9 mouse cellular contexts compared by ENCODE assay signal in the genomic region with DNA sequence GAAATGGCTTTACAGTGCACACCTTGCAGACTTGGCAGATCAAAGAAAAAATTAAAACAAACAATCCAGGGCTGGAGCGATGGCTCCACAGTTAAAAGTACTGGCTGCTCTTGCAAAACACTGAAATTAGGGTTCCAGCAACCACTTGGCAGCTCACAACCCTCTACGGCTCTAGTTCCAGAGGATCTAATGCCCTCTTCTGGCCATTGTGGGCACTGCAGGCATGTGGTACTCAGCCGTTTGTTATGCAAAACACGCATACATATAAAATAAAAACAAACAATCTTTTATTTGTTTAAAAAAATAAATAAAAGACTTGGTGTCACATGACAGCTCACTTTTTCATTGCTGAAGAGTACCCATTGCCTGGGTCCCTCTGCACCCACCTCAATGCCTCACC. TPM values are rescaled to one million over a fixed set of nuclear protein-coding genes. Genes with fewer than 3 reads are reported as not detected.
A peak's percentile ranks its signal among the peaks of the same experiment; 100 is the strongest.
DNase-seq lines count a peak whose midpoint lies in the region; ATAC-seq and TF ChIP-seq lines count a peak whose summit lies in the region.
"Had no signal": no experiment of that assay in that cellular context is flagged by ENCODE, and none has a peak within 500 bp of the region (broad histone marks: within the 10 kb centered on the region; RNA-seq: fewer than 3 reads in every experiment).

No protein-coding gene starts in this region.

- WGBS in stomach, postnatal 0 days = 13% methylated on average over 4 of the region's 4 CpGs

- intact Hi-C loops in left cerebral cortex, adult 2 months (cut with DNase I) = loop anchor here (5.0 kb wide), 1 partner anchor 160 kb away; no protein-coding TSS in a partner anchor

- no peak overlapping the region for H3K4me3 ChIP-seq in left cerebral cortex, adult 2 months
- H3K4me3 ChIP-seq in stomach, postnatal 0 days (ENCODE audit: low read depth, low read length) = no peak overlapping the region
- H3K4me3 ChIP-seq: neural tube, embryonic 12.5 days had no signal

- DNase-seq in heart, adult 18-20 months = peak; percentile 65 to 91
- DNase-seq in heart, adult 11 months = no peak
- peak; percentile 60 to 92 for DNase-seq in adrenal gland, adult (ENCODE audit: inconsistent age in 2 of 2, low spot score in 1 of 2)
- DNase-seq in embryo, embryonic 10 days (ENCODE audit: low spot score) = peak; percentile 87
- DNase-seq in left cerebral cortex, adult 2 months (ENCODE audit: extremely low spot score in 1 of 2, low spot score in 2 of 2) = peak; percentile 53 to 77
- peak; percentile 80 for DNase-seq in mesoderm, embryonic 11.5 days (ENCODE audit: low read depth, low spot score)
- DNase-seq in stomach, postnatal 0 days (ENCODE audit: low spot score) = peak; percentile 70

- H3K9me3 ChIP-seq in stomach, postnatal 0 days (ENCODE audit: control insufficient read depth, low read length) = no peaks in the 10 kb centered on the region
- H3K9me3 ChIP-seq: neural tube, embryonic 12.5 days had no signal

- H3K27ac ChIP-seq in left cerebral cortex, adult 2 months = no peak overlapping the region
- H3K27ac ChIP-seq in stomach, postnatal 0 days (replicated peaks) = no peak overlapping the region
- H3K27ac ChIP-seq: neural tube, embryonic 12.5 days had no signal

- H3K27me3 ChIP-seq in stomach, postnatal 0 days (ENCODE audit: control insufficient read depth, insufficient read depth, low read length) = no peaks in the 10 kb centered on the region
- H3K27me3 ChIP-seq: neural tube, embryonic 12.5 days had no signal

- peak; percentile 82 for TF ChIP-seq CTCF in left cerebral cortex, adult 2 months (IDR thresholded peaks at IDR 0.05)
- peak; percentile 85 for TF ChIP-seq CTCF in stomach, postnatal 0 days (IDR thresholded peaks at IDR 0.05; ENCODE audit: low read depth)

- ATAC-seq in hematopoietic stem cell, adult 5-6 weeks (replicated peaks in 1 of 2; ENCODE audit: insufficient read depth in 1 of 2, low FRiP score in 2 of 2, low TSS enrichment in 1 of 2, low read depth in 1 of 2, poor library complexity in 2 of 2, severe bottlenecking in 2 of 2) = peak; percentile 51 to 59; a peak in 2 of 4 replicates
- no peak for ATAC-seq in stomach, postnatal 0 days (ENCODE audit: low FRiP score, low TSS enrichment)

- no peak for TF ChIP-seq EP300 in stomach, postnatal 0 days (optimal IDR thresholded peaks at IDR 0.05)

- no peak overlapping the region for H3K9ac ChIP-seq in stomach, postnatal 0 days (ENCODE audit: low read length)
- H3K9ac ChIP-seq: neural tube, embryonic 12.5 days had no signal

- H3K36me3 ChIP-seq in stomach, postnatal 0 days (ENCODE audit: control insufficient read depth, insufficient read depth, low read length) = no peaks in the 10 kb centered on the region
- H3K36me3 ChIP-seq: neural tube, embryonic 12.5 days had no signal

- no peak overlapping the region for H3K4me2 ChIP-seq in stomach, postnatal 0 days (replicated peaks; ENCODE audit: low read depth)
- H3K4me2 ChIP-seq: neural tube, embryonic 12.5 days had no signal

- H3K4me1 ChIP-seq in stomach, postnatal 0 days (replicated peaks; ENCODE audit: control insufficient read depth, insufficient read depth) = no peaks in the 10 kb centered on the region
- H3K4me1 ChIP-seq: neural tube, embryonic 12.5 days had no signal

RNA-seq across cellular contexts. Expression of gene Prodh2, which starts 0.7 kb away (rescaled TPM):
- not detected for total RNA-seq in heart, adult 18-20 months (2021)
- total RNA-seq in hematopoietic stem cell, adult 5-6 weeks (2017) = not detected in 2 replicates
- total RNA-seq in left cerebral cortex, adult 2 months (2021) = not detected
- 0.42 and 0.68 TPM in 2 replicates for polyA plus RNA-seq in stomach, postnatal 0 days (2015; fragmentation: Nextera tagmentation; extraction: Ambion mirVana)
- polyA plus RNA-seq: neural tube, embryonic 12.5 days had no signal

RNA-seq across cellular contexts. Expression of gene Nphs1, which starts 34.6 kb away (rescaled TPM):
- total RNA-seq in heart, adult 18-20 months (2021) = not detected
- 0.55 and 1.4 TPM in 2 replicates for total RNA-seq in hematopoietic stem cell, adult 5-6 weeks (2017)
- total RNA-seq in left cerebral cortex, adult 2 months (2021) = 1 to 10 TPM in 1 of 2 experiments, under 1 TPM in 1; 0.79 to 1.1 TPM
- 0.16 and 0.25 TPM in 2 replicates for polyA plus RNA-seq in stomach, postnatal 0 days (2015; fragmentation: Nextera tagmentation; extraction: Ambion mirVana)

RNA-seq across cellular contexts. Expression of gene Kirrel2, which starts 35.3 kb away (rescaled TPM):
- total RNA-seq in heart, adult 18-20 months (2021) = not detected
- total RNA-seq in hematopoietic stem cell, adult 5-6 weeks (2017) = not detected in 2 replicates
- total RNA-seq in left cerebral cortex, adult 2 months (2021) = 10 to 100 TPM; 11.0 to 11.9 TPM
- polyA plus RNA-seq in stomach, postnatal 0 days (2015; fragmentation: Nextera tagmentation; extraction: Ambion mirVana) = 0.18 TPM in 2 replicates

RNA-seq across cellular contexts. Expression of gene Arhgap33, which starts 42.1 kb away (rescaled TPM):
- total RNA-seq in heart, adult 18-20 months (2021) = under 1 TPM; 0.36 to 0.50 TPM
- 10.3 and 15.1 TPM in 2 replicates for total RNA-seq in hematopoietic stem cell, adult 5-6 weeks (2017)
- 100 to 1,000 TPM; 182 to 220 TPM for total RNA-seq in left cerebral cortex, adult 2 months (2021)
- polyA plus RNA-seq in stomach, postnatal 0 days (2015; fragmentation: Nextera tagmentation; extraction: Ambion mirVana) = 1.5 and 1.6 TPM in 2 replicates

RNA-seq across cellular contexts. Expression of gene Aplp1, which starts 47.4 kb away (rescaled TPM):
- total RNA-seq in heart, adult 18-20 months (2021) = 1 to 10 TPM; 2.8 to 3.4 TPM
- not detected in 2 replicates for total RNA-seq in hematopoietic stem cell, adult 5-6 weeks (2017)
- total RNA-seq in left cerebral cortex, adult 2 months (2021) = 1,000 to 10,000 TPM; 1,205 to 1,260 TPM
- polyA plus RNA-seq in stomach, postnatal 0 days (2015; fragmentation: Nextera tagmentation; extraction: Ambion mirVana) = 21.7 and 24.1 TPM in 2 replicates

Comparison
In these comparisons a context has a peak if more than half of its experiments do, and no peak if none do; other contexts are left out.
1. RNA of gene Kirrel2, which starts 35.3 kb away (total RNA-seq): 11.0 to 11.9 TPM in left cerebral cortex, adult 2 months; not detected in heart, adult 18-20 months and not detected in hematopoietic stem cell, adult 5-6 weeks; every median in the first group is over 10 times any median in the second.